ENCODE assay signal across 18 mouse cellular contexts in the genomic region with DNA sequence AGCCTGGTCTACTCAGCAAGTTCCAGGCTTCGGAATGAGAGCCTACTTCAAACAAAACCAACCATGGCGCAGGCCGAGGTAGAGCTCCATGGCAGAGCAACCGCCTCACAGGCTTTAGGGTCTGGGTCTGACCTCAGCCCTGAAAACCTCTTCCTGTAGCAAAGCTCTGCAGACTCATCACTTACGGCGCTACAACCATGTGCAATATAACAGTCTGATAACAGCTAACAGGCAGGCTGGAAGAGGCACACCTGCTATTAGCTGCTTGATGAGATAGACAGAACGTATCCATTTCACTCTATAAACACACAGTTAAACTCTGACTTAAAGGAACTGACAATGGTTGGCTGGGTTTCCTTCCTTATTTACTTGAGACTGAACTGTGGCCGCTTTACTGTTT. TPM values are rescaled to one million over a fixed set of nuclear protein-coding genes. Genes with fewer than 3 reads are reported as not detected.
DNase-seq lines count a peak whose midpoint lies in the region; ATAC-seq lines count a peak whose summit lies in the region.
"Had no signal": no experiment of that assay in that cellular context is flagged by ENCODE, and none has a peak within 500 bp of the region (broad histone marks: within the 10 kb centered on the region; RNA-seq: fewer than 3 reads in every experiment).

No protein-coding gene starts in this region.

- no peaks in the 10 kb centered on the region for H3K9me3 ChIP-seq in kidney, embryonic 16.5 days (ENCODE audit: low read length)
- H3K9me3 ChIP-seq: hindbrain, embryonic 15.5 days; midbrain, embryonic 12.5 days had no signal

- H3K4me3 ChIP-seq in kidney, embryonic 16.5 days (ENCODE audit: low read length): no peak overlapping the region
- H3K4me3 ChIP-seq: erythroblast, embryonic 14.5 days; hindbrain, embryonic 15.5 days; midbrain, embryonic 12.5 days had no signal

- no peaks in the 10 kb centered on the region for H3K27me3 ChIP-seq in kidney, embryonic 16.5 days (ENCODE audit: insufficient read depth, low read length)
- H3K27me3 ChIP-seq: hindbrain, embryonic 15.5 days; midbrain, embryonic 12.5 days had no signal

- no peak overlapping the region for H3K9ac ChIP-seq in kidney, embryonic 16.5 days (replicated peaks; ENCODE audit: low read length)
- H3K9ac ChIP-seq: hindbrain, embryonic 15.5 days; midbrain, embryonic 12.5 days had no signal

- H3K27ac ChIP-seq in kidney, embryonic 16.5 days (ENCODE audit: low read length): peak overlapping the region; percentile 58; the same call in 1 of the 2 replicates
- H3K27ac ChIP-seq: hindbrain, embryonic 15.5 days; midbrain, embryonic 12.5 days had no signal

- no peak overlapping the region for H3K4me2 ChIP-seq in kidney, embryonic 16.5 days (replicated peaks; ENCODE audit: low read depth, low read length)
- H3K4me2 ChIP-seq: heart, embryonic 11.5 days; hindbrain, embryonic 15.5 days; midbrain, embryonic 12.5 days had no signal

- peaks cover 73% of the 10 kb centered on the region for H3K36me3 ChIP-seq in kidney, embryonic 16.5 days (ENCODE audit: insufficient read depth, low read length)

- DNase-seq in kidney, postnatal 10 days: no peak
- peak; percentile 41 for DNase-seq in thymus, postnatal 4 days
- DNase-seq in natural killer cell, adult 2 months (ENCODE audit: low spot score in 2 of 2): no peak
- DNase-seq: cerebellum, adult 8-10 months; gastrocnemius, postnatal 25 days; kidney, postnatal 4 days; lung, postnatal 14 days had no signal

- peaks cover 28% of the 10 kb centered on the region for H3K4me1 ChIP-seq in kidney, embryonic 16.5 days (ENCODE audit: insufficient read depth, low read length)
- H3K4me1 ChIP-seq: hindbrain, embryonic 15.5 days; midbrain, embryonic 12.5 days had no signal

- 64% methylated on average over 8 of the region's 8 CpGs for WGBS in kidney, embryonic 16.5 days

- ATAC-seq in kidney, embryonic 16.5 days (ENCODE audit: low FRiP score, low TSS enrichment): no peak
- ATAC-seq in hematopoietic stem cell, adult 5-6 weeks (replicated peaks in 1 of 2; ENCODE audit: insufficient read depth in 1 of 2, low FRiP score in 2 of 2, low TSS enrichment in 1 of 2, low read depth in 1 of 2, poor library complexity in 2 of 2, severe bottlenecking in 2 of 2): peak; percentile 35 to 36; a peak in 2 of 4 replicates
- ATAC-seq in megakaryocyte progenitor cell, adult 5-6 weeks (replicated peaks; ENCODE audit: poor library complexity): peak; percentile 72
- no peak for ATAC-seq in inflammation-experienced regulatory T-cells, adult 6 months
- ATAC-seq: activated CD4-positive, CD25-positive, alpha-beta regulatory T cell, adult 4 months; CD4-positive, CD25-positive, alpha-beta regulatory T cell, adult 4 months had no signal

RNA-seq across cellular contexts. Expression of a gene that starts 14.6 kb away (rescaled TPM):
- polyA plus RNA-seq in kidney, embryonic 16.5 days (2015; fragmentation: Nextera tagmentation; extraction: Ambion mirVana): 95.9 and 96.7 TPM in 2 replicates
- total RNA-seq in hematopoietic stem cell, adult 5-6 weeks (2017): 36.5 and 43.6 TPM in 2 replicates
- 59.1 and 65.6 TPM in 2 replicates for total RNA-seq in megakaryocyte progenitor cell, adult 5-6 weeks (2015)
- 63.1 and 67.3 TPM in 2 replicates for total RNA-seq in megakaryocyte progenitor cell, adult 5-6 weeks (2017)
- 10 to 100 TPM; 40.4 to 44.2 (median 42.3) TPM for polyA plus RNA-seq in inflammation-experienced regulatory T-cells, adult 6 months (2017; shearing (Covaris generic))

RNA-seq across cellular contexts. Expression of a gene that starts 21.3 kb away (rescaled TPM):
- 0.14 and 0.19 TPM in 2 replicates for polyA plus RNA-seq in kidney, embryonic 16.5 days (2015; fragmentation: Nextera tagmentation; extraction: Ambion mirVana)
- 0.31 TPM in 1 of 2 replicates, not detected in the other for total RNA-seq in hematopoietic stem cell, adult 5-6 weeks (2017)
- not detected in 2 replicates for total RNA-seq in megakaryocyte progenitor cell, adult 5-6 weeks (2015)
- not detected in 2 replicates for total RNA-seq in megakaryocyte progenitor cell, adult 5-6 weeks (2017)
- polyA plus RNA-seq in inflammation-experienced regulatory T-cells, adult 6 months (2017; shearing (Covaris generic)): not detected
- total RNA-seq: left cerebral cortex, adult 8-10 months had no signal
- polyA plus RNA-seq: activated CD4-positive, CD25-positive, alpha-beta regulatory T cell, adult 4 months; CD4-positive, CD25-positive, alpha-beta regulatory T cell, adult 4 months; erythroblast, embryonic 14.5 days had no signal

RNA-seq across cellular contexts. Expression of a gene that starts 21.6 kb away (rescaled TPM):
- 3.5 and 4.1 TPM in 2 replicates for polyA plus RNA-seq in kidney, embryonic 16.5 days (2015; fragmentation: Nextera tagmentation; extraction: Ambion mirVana)
- total RNA-seq in hematopoietic stem cell, adult 5-6 weeks (2017): 2.4 and 2.9 TPM in 2 replicates
- total RNA-seq in megakaryocyte progenitor cell, adult 5-6 weeks (2015): 0.05 and 0.24 TPM in 2 replicates
- total RNA-seq in megakaryocyte progenitor cell, adult 5-6 weeks (2017): 1.2 and 2.0 TPM in 2 replicates
- polyA plus RNA-seq in inflammation-experienced regulatory T-cells, adult 6 months (2017; shearing (Covaris generic)): not detected
- polyA plus RNA-seq: activated CD4-positive, CD25-positive, alpha-beta regulatory T cell, adult 4 months; CD4-positive, CD25-positive, alpha-beta regulatory T cell, adult 4 months had no signal

RNA-seq across cellular contexts. Expression of a gene that starts 47.6 kb away (rescaled TPM):
- 71.5 and 72.5 TPM in 2 replicates for polyA plus RNA-seq in kidney, embryonic 16.5 days (2015; fragmentation: Nextera tagmentation; extraction: Ambion mirVana)
- total RNA-seq in hematopoietic stem cell, adult 5-6 weeks (2017): 20.4 and 25.8 TPM in 2 replicates
- total RNA-seq in megakaryocyte progenitor cell, adult 5-6 weeks (2015): 29.1 and 44.3 TPM in 2 replicates
- 21.7 and 22.1 TPM in 2 replicates for total RNA-seq in megakaryocyte progenitor cell, adult 5-6 weeks (2017)
- 10 to 100 TPM; 70.3 to 96.0 (median 70.6) TPM for polyA plus RNA-seq in inflammation-experienced regulatory T-cells, adult 6 months (2017; shearing (Covaris generic))

Comparison
In these comparisons a context has a peak if more than half of its experiments do, and no peak if none do; other contexts are left out.
1. ATAC-seq: peak in hematopoietic stem cell, adult 5-6 weeks (2 of 2) and megakaryocyte progenitor cell, adult 5-6 weeks (single experiment); none in kidney, embryonic 16.5 days (single experiment) and inflammation-experienced regulatory T-cells, adult 6 months (single experiment).